Mouse (Mus musculus) ES-E14 (cell line): ENCODE results near the gene Neil1. TPM values are rescaled to one million over a fixed set of nuclear protein-coding genes. Genes with fewer than 3 reads are reported as not detected.

Source experiments
- DNase-seq: peaks from one replicate; pipeline ENCODE4 v3.0.0-alpha.2; 2013; ENCODE audit warnings: low read depth, low spot score
- H3K27ac ChIP-seq: 2 replicates; pipeline ENCODE4 v1.5.1; 2012; ENCODE audit warnings: low read depth, mild to moderate bottlenecking, low read length, moderate library complexity, mixed read lengths; ENCODE audit not compliant: poor library complexity, insufficient read depth, severe bottlenecking
- H3K36me3 ChIP-seq: 2 replicates; pipeline ENCODE4 v1.6.1; 2012; ENCODE audit warnings: mild to moderate bottlenecking, low read length, moderate library complexity, mixed read lengths; ENCODE audit not compliant: control insufficient read depth, poor library complexity, insufficient read depth, severe bottlenecking
- H3K4me1 ChIP-seq, 2 experiments: fragments of 150-350 bp in 1 of 2; sonication (generic) in 1 of 2; 2 replicates each; pipeline ENCODE4 v1.6.1; 2012; ENCODE audit warnings: low read length in 2 of 2, mild to moderate bottlenecking in 1 of 2, mixed read lengths in 1 of 2; ENCODE audit not compliant: control insufficient read depth in 2 of 2, insufficient read depth in 2 of 2, poor library complexity in 1 of 2
- H3K4me3 ChIP-seq, 2 experiments: fragments of 150-350 bp in 1 of 2; sonication (generic) in 1 of 2; 2 replicates each; pipeline ENCODE4 v1.5.1; 2012; ENCODE audit warnings: low read length in 2 of 2, low read depth in 1 of 2, mild to moderate bottlenecking in 1 of 2, mixed read lengths in 1 of 2; ENCODE audit not compliant: insufficient read depth in 1 of 2, poor library complexity in 1 of 2, severe bottlenecking in 1 of 2
- H3K9ac ChIP-seq: 2 replicates; pipeline ENCODE4 v1.6.1; 2012; ENCODE audit warnings: low read depth, mild to moderate bottlenecking, low read length, mixed read lengths; ENCODE audit not compliant: poor library complexity, insufficient read depth, severe bottlenecking
- H3K9me3 ChIP-seq: fragments of 150-350 bp; sonication (generic); 2 replicates; pipeline ENCODE4 v1.6.1; 2012; ENCODE audit warnings: low read depth, mild to moderate bottlenecking, low read length; ENCODE audit not compliant: control insufficient read depth, insufficient read depth
- CHD2 ChIP-seq: IDR thresholded peaks from 2 replicates; pipeline ENCODE4 v1.6.1; 2014; ENCODE audit warnings: mild to moderate bottlenecking, low read depth, low read length, inconsistent platforms
- HCFC1 ChIP-seq: IDR thresholded peaks from 2 replicates; pipeline ENCODE4 v1.6.1; 2012; ENCODE audit warnings: low read length, inconsistent platforms, borderline replicate concordance; ENCODE audit not compliant: insufficient read depth
- MAFK ChIP-seq: IDR thresholded peaks from 2 replicates; pipeline ENCODE4 v1.6.1; 2014; ENCODE audit warnings: mild to moderate bottlenecking, low read depth, low read length, inconsistent platforms; ENCODE audit not compliant: insufficient read depth
- ZC3H11A ChIP-seq: IDR thresholded peaks from 2 replicates; pipeline ENCODE4 v1.6.1; 2012; ENCODE audit warnings: low read depth, mild to moderate bottlenecking, inconsistent platforms, low read length, borderline replicate concordance
- ZNF384 ChIP-seq: IDR thresholded peaks from 2 replicates; pipeline ENCODE4 v1.6.1; 2012; ENCODE audit warnings: low read depth, low read length, inconsistent platforms
- in situ Hi-C, 2 experiments: fragments of 600-800 bp; cut with MboI; formaldehyde crosslinking; loops; one replicate each; pipeline ENCODE4 v1.15.1; 2025; ENCODE audit warnings: low sequenced_read_pairs in 2 of 2, inconsistent platforms in 1 of 2; ENCODE audit not compliant: unreplicated experiment in 2 of 2
- total RNA-seq: library from RNA; depleted of rRNA; stranded (reverse); fragments of 300-350 nt; gene quantifications from 2 replicates; pipeline ENCODE4 v1.2.3, GENCODE M21; 2012; rRNA removed

Neil1 gene
- 4.4 and 7.9 TPM in 2 replicates for total RNA-seq

DNA sequence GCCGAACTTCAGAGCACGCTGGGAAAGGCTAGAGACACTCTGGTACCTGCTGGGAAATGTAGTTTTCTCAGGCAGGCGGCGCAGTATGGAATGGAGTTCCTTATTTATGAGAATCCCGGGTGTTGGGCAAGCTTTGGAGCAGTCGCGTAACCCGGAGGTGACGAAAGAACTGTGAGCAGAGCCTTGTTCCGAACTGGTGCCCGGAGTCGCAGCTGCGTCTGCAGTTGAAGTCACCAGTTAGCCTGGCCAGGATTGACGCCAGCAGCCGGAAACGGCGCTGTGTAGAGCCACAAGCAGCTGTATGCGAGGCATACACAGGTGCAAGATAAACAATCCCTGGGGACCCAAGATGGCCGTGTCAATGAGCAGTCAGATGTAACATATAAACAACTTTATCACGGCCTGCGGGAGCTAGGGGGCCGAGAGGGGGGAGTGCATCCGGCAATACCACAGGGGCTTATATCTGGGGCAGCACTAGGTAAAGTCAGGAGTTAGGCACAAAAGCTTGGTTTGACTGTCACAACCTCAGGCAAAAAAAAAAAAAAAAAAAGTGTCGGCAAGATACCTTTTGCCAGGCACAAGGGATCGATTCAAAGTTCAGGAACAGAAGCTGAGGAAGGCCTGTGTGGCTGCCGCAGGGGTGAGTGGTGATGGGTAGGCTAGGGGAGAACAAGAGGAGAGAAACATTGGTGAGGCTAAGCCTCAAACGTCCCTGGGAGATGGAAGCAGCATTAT, at the start of gene Neil1:
Neil1 (minus strand) TSS at position 162 of the 735 bp plus-strand sequence.
- Histone ChIP-seq H3K4me1 (peaks cover 0 to 11% of the 10 kb centered on the region in 2 experiments; a peak in 3 of 4 replicates), H3K4me3 (peak within 1 kb of the TSS; percentile 68 to 83), H3K36me3 (peaks cover under 1% of the 10 kb centered on the region; the same call in 1 of the 2 replicates), H3K27ac (peak within 1 kb of the TSS; percentile 26), H3K9me3 (no peaks in the 10 kb centered on the region), H3K9ac (peak within 1 kb of the TSS; percentile 77)
- in situ Hi-C loops: no loop called here
- TF ChIP-seq HCFC1 (peak; percentile 95), CHD2 (peak; percentile 66; the same call in 1 of the 2 replicates), ZC3H11A (no peak), MAFK (no peak), ZNF384 (peak; percentile 89)
- DNase-seq: peak; percentile 77

DNA sequence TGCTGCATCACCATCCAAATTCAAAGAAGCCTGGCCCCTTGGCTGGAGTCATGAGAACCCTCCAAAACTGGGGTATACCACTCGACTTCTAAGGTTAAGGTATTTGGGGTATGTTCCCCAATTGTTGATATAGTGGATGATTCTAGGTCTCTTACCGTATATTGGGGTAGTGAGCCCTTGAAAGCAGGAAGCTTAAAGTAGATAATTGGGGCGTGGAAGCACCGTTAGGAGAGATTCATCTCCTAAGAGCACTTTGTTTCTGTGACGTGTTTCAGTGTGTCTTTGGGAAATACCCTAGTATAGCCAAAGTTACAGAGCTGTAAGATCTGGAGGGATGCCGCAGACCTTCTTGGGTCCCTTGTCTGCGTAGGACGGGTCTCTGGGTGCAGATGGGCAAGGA, 49.3 kb upstream of the Neil1 start:
- no peak overlapping the region for H3K9ac ChIP-seq
- no peak for TF ChIP-seq ZNF384
- TF ChIP-seq HCFC1: no peak
- TF ChIP-seq ZC3H11A: no peak
- TF ChIP-seq MAFK: no peak
- no peak for TF ChIP-seq CHD2
- H3K4me3 ChIP-seq: no peak overlapping the region

DNA sequence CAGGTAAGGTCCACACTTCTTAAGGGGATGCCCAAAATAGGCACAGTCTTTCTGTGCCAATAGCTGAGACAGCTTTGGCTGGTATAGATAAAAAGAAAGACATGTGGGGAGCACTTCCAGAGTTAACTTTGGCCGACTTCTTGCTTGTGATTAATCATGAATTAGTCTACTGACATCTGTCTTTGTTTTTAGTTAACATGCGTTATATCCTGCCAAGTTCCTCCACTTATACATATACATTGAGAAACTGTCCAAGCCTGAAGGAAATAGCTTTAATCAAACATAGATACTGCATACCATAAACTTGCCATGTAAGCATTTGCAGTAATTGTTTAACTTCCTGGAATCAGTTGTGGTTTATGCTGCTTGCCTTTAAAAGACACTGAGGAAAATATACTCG, 48.6 kb upstream of the Neil1 start:
- Histone ChIP-seq H3K9me3 (0 out of 2 replicates have a peak, but pooled peaks cover 2% of the 10 kb centered on the region), H3K4me3 (no peak overlapping the region), H3K9ac (no peak overlapping the region), H3K27ac (no peak overlapping the region), H3K4me1 (peaks cover 2 to 5% of the 10 kb centered on the region in 2 experiments; a peak in 1 of 4 replicates), H3K36me3 (no peaks in the 10 kb centered on the region)
- in situ Hi-C loops: no loop called here
- TF ChIP-seq MAFK (no peak), HCFC1 (no peak), ZNF384 (no peak), ZC3H11A (no peak), CHD2 (no peak)
- DNase-seq: no peak

More for the DNA sequence above, 49.3 kb upstream of the Neil1 start:
- DNase-seq: no peak
- in situ Hi-C loops: no loop called here
- Histone ChIP-seq H3K27ac (no peak overlapping the region), H3K4me1 (peaks cover 0 to 3% of the 10 kb centered on the region in 2 experiments; a peak in 1 of 4 replicates), H3K9me3 (0 out of 2 replicates have a peak, but pooled peaks cover 2% of the 10 kb centered on the region), H3K36me3 (no peaks in the 10 kb centered on the region)

DNA sequence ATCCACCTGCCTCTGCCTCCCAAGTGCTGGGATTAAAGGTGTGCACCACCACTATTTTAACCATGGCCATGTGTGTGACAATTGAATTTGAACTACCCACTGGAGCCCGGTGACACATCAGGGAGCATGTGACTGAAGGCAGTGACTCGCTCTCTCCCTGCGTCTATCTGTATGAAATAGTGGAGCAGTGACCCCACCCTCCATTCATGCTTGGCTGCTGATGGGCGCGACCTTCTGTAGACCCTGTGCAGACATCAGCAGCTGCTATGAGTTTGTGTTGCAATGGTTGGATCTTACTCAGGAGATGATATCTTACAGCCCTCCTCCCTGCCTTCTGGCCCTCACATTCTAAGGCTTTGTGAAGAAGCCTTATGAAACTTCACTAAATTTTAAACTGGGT, 20.3 kb upstream of the Neil1 start:
- no peak for TF ChIP-seq CHD2
- TF ChIP-seq MAFK: no peak
- no peak for TF ChIP-seq ZC3H11A
- TF ChIP-seq ZNF384: no peak
- TF ChIP-seq HCFC1: no peak
- Histone ChIP-seq H3K9me3 (no peaks in the 10 kb centered on the region), H3K9ac (no peak overlapping the region), H3K4me3 (no peak overlapping the region), H3K27ac (no peak overlapping the region), H3K36me3 (no peaks in the 10 kb centered on the region), H3K4me1 (peaks cover 8 to 11% of the 10 kb centered on the region in 2 experiments; a peak in 2 of 4 replicates)
- DNase-seq: no peak
- in situ Hi-C loops: no loop called here
